Mouse (Mus musculus) adrenal gland, adult 2 months (tissue): ENCODE results near the gene Sbf1. TPM values are rescaled to one million over a fixed set of nuclear protein-coding genes. Genes with fewer than 3 reads are reported as not detected.

Experiments
- DNase-seq: peaks from one replicate; pipeline ENCODE4 v3.0.0; 2021
- long read RNA-seq: library from polyadenylated mRNA; stranded (forward); transcript quantifications from one replicate; pipeline ENCODE4 v2.0.0, GENCODE M21; 2021
- polyA plus RNA-seq: library from polyadenylated mRNA; depleted of rRNA; stranded (reverse); fragments of >200 nt; gene quantifications from 2 replicates; pipeline ENCODE4 v1.2.3, GENCODE M21; 2012; rRNA removed
- total RNA-seq, 2 experiments: library from RNA; stranded (reverse); gene quantifications; 2 replicates each; pipeline ENCODE4 v1.2.3; 2021

Sbf1 gene
- total RNA-seq (10 to 100 TPM; 75.8 to 80.8 TPM), polyA plus RNA-seq (171 and 187 TPM in 2 replicates)
- long read RNA-seq, full-length matches to known transcripts: 16 of 27 reads
- long read RNA-seq, partial matches to known transcripts: 6 of 27 reads
- long read RNA-seq, other reads (novel, unspliced or antisense): 5 of 27 reads

DNA sequence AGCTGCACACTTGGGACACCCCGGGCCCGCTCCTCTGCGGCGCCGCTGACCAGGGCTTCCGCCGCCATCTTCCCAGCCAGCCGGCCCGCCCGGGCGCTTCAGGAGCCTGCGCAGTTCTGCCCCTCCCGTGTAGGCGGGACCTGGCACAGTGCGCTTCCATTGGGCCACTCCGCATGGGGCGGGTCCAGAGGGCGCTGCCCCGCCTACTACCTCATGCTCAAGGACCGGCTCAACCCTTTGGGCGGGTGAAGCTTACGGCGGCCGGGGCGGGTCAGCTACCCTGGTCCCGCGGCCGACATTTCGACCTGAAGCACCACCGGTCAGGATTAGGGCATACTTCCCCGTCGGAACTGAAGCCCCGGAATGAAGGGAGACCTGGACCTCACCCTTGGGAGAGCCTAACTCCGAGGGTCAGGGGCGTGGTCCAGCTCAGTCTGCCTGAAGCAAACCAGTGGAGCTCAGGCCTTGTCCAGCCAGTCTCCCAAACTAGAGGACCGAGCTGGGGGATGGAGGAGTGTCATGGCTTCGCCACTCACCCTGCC, at the start of gene Sbf1:
TSS of gene Sbf1 (minus strand) at position 122 of the 542 bp plus-strand sequence.
- peak; percentile 99 for DNase-seq

DNA sequence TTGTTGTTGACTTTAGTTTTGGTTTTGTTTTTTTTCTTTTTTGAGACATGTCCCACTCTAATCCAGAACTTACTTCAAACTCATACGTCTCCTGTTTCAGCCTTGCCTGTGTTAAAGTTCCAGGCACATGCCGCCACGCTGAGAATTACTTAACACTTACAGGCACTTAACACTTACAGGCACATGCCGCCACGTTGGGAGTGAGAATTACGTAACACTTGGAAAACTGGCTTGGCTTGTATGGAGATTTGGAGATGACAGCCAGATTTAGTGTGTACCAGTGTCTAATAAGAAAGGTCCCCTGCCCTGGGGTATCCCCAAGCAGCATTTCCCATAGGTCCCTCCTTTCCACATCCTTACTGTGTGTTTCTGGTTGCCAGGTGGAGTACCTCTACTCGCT, 47.9 kb upstream of the Sbf1 start:
- DNase-seq: no peak

GRCm38 (mm10) chr15:89358784-89359183, 43.7 kb upstream of the Sbf1 start:
- no peak for DNase-seq

- DNase-seq: peak; percentile 77
Observed at GRCm38 (mm10) chr15:89356372-89356771, 41.3 kb upstream of the Sbf1 start.

DNA sequence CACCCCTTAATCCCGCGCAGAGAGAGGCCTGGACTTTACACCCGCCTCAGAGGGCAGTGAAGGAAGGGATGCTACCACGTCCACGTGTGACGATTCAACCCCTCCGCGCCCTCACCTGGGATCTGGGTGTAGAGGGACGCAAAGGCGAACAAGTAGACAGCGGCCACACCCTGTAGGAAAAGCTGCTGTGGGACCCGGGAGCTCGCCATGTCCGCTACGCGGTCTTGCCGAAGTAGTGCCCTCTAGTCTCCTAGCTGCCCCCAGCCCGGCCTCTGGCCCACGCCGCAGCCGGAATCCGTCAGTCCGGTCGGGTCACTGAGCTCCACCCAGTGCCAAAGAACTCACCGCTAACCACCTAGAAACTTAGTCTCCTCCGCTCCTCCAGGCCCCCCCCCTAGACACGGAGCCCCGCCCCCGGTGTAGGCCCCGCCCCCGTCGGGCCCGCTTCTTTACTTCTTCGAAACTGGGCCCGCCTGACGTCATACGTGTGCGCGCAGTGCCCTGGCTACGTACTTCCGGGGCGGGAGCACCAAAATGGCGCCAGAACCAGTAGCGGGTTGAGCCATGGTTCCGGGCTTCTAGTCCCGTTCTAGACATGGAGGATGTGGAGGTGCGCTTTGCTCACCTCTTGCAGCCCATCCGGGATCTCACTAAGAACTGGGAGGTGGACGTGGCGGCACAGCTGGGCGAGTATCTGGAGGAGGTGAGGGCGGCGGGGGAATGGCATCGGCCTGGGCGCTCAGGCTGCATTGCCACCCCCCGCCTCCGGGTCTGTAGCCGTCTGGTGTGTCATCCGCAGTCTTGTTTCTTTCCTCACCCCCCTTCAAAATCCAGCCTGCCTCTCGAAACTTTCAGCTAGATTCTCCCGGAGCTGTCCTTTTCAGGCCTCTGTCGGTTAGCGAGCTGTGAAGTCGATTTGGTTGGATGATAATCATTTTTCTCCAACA, 40.4 kb upstream of the Sbf1 start, which contains the start of the genes Lmf2 and Ncaph2:
TSS of gene Lmf2 (minus strand) at position 419 of the 947 bp plus-strand sequence.
TSS of gene Ncaph2 (plus strand) at position 479 of the 947 bp plus-strand sequence.
- DNase-seq: peak; percentile 96

- no peak for DNase-seq
Observed at GRCm38 (mm10) chr15:89354455-89354854, 39.3 kb upstream of the Sbf1 start.

GRCm38 (mm10) chr15:89353837-89354236, 38.7 kb upstream of the Sbf1 start:
- DNase-seq: no peak

DNA sequence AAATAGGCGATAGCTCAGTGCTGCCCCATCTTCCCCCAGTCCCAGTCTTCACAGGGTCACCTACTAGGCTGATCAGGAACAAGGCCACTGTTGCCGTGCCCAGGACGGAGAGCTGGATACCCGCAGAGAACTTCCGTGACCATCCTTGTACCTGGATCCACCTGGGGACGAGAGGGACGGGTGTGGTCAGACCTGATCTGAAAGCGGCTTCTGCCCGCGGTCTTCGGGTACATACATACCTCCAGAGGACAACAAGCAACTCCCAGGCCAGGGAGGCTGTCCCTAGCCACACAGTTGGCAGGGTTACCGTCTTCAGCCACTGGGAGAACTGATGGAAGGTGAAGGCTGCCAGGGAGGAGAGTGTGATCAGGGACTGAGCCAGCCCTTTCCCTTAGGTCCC, 37.7 kb upstream of the Sbf1 start:
- no peak for DNase-seq

DNA sequence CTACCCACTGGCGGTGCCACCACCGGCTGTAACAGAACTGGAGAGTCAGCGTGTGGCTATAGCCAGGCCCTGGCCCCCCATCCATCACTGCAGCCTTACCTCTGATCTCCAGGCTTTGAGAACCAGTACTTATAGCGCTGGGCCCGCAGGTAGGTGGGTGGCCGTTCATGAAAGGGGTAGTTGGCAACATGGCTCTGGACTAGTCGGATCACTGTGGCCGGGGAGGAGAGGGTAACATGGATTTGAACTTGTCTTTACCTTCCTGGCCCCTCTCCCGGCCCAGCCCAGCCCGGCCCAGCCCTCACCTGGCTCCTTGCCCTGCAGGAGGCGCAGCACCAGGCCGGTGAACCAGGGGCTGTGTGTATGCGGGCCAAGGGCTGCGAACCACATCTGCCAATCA, 36.9 kb upstream of the Sbf1 start:
- no peak for DNase-seq

DNA sequence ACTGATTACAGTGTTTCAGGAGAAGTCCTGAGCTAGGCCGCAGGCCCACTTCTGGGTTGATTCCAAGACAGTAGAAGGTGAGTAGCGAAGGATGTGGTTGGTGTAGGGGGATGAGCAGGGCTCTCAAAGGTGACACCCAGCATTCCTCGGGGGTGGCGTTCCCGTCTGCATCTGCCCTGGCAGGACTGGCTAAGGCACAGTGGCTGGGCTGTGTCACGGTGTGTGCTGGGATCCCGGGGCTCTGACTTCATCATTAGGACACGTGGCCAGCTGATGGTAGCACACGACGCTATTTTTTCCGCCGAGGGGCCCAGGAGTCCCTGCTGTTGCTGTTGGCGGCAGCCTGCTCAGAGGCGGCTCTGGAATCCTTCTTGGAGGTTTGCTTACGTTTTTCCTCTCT, 36.2 kb upstream of the Sbf1 start:
- no peak for DNase-seq

- DNase-seq: no peak
Observed at GRCm38 (mm10) chr15:89350447-89350846, 35.3 kb upstream of the Sbf1 start.

GRCm38 (mm10) chr15:89343325-89343724, 28.2 kb upstream of the Sbf1 start:
- no peak for DNase-seq

- no peak for DNase-seq
Observed at GRCm38 (mm10) chr15:89341678-89342077, 26.6 kb upstream of the Sbf1 start.

DNA sequence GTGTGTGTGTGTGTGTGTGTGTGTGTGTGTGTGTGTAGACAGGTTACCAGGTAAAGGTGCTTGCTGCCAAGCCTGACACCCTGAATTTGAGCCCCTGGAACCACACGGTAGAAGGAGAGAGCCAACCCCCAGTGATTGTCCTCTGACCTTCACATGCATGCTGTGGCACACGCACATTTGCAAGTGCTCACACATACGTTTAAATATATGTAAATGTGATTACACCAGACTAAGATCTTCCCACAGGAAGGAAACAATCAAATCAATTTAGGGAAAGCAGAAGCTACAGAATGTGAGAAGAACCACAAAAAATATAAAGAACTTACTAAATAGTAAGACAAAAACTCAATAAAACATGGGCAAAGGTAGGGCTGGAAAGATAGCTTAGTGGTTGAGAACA, 25.0 kb upstream of the Sbf1 start:
- DNase-seq: no peak

DNA sequence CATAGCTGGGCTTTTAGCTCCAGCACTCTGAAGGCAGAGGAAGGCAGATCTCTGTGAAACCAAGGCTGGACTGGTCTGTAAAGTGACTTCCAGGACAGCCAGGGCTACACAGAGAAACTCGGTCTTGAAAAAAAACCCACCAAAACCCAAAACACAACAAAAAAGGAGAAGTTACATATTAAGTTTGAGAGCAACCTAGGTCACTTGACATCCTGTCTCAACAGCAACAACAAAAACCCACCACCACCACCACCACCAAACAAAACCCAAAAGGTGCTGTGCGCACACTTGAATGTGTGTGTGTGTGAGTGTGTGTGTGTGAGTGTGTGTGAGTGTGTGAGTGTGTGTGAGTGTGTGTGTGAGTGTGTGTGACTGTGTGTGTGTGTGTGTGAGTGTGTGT, 24.6 kb upstream of the Sbf1 start:
- no peak for DNase-seq

DNA sequence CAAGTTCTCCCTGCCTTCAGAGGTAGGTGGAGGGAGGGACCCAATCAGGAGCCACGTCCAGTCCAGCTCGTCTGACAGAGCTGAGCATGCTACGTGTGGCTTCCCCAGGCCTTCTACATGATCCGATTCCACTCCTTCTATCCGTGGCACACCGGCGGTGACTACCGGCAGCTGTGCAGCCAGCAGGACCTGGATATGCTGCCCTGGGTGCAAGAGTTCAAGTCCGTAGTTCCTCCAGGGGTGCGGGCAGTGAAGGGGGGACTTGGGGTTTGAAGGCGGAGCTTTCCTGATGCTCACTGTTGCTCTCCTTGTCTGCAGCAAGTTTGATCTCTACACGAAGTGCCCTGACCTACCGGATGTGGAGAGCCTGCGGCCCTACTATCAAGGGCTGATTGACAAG, 21.3 kb upstream of the Sbf1 start:
- no peak for DNase-seq

- no peak for DNase-seq
Observed at GRCm38 (mm10) chr15:89334774-89335537, 19.8 kb upstream of the Sbf1 start.

DNA sequence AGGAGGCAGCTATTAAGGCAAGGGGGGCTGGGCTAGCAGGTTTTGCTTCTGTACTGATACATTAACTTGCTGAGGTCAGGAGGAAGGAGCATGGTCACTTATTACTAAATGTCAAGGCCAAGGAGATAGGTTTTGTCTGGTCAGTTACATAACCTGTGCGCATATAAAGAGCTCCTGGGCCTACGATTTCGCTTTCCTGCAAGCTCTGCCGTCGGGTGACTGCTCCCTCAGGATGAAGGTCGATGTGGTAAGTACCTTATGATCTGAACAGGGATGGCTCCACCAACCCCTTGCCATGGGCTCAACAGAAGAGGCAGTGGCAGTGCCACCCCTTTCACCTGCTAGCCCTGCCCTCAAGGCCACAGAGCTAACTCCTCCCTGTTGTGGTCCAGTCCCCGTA, 19.2 kb upstream of the Sbf1 start, which contains the start of gene Miox:
TSS of gene Miox (plus strand) at position 128 of the 400 bp plus-strand sequence.
- no peak for DNase-seq

DNA sequence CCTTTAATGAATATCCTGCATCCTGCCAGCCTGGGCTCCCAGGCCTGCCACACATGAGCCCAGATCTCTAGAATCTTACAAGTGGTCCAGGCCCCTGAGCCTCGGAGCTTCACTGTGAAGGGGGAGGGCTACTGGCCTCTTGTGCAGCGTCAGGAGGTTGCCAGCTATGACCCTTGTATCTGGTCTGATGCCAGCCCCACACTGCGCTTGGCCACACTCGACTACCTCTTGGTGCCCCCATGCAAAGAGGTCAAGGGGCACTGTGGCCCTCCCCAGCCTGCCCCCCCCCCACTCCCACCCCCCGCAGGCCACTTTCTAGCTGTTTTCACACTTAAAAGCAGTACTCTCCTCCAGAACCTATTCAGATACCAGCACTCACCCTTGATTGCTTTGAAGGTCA, 11.3 kb upstream of the Sbf1 start:
- DNase-seq: no peak

GRCm38 (mm10) chr15:89323656-89324055, 8.5 kb upstream of the Sbf1 start:
- no peak for DNase-seq

- no peak for DNase-seq
Observed at GRCm38 (mm10) chr15:89322670-89323522, 7.8 kb upstream of the Sbf1 start, which contains the start of gene Adm2. TSS of gene Adm2 (plus strand) at chr15:89322720.
